Mouse (Mus musculus) erythroblast, adult 5-6 weeks (primary cell): ENCODE data around the gene Hk2. TPM values are rescaled to one million over a fixed set of nuclear protein-coding genes. Genes with fewer than 3 reads are reported as not detected.
"Not testable (repeated sequence)": the region's sequence is repeated elsewhere in the genome, so short reads cannot be mapped to it uniquely, and the experiment has no call there.

ENCODE experiments used
- ATAC-seq: replicated peaks from 2 replicates; pipeline ENCODE4 v1.8.0; 2016; ENCODE audit warnings: moderate number of reproducible peaks, mild to moderate bottlenecking, moderate TSS enrichment, inconsistent platforms; ENCODE audit not compliant: poor library complexity, low FRiP score, severe bottlenecking
- total RNA-seq, 2 experiments: library from RNA; stranded (forward) in 1 of 2; stranded (reverse) in 1 of 2; fragments of 150-400 nt in 1 of 2; fragments of 200-764, 138-1000 nt in 1 of 2; gene quantifications; 2 replicates each; pipeline versions ENCODE4 v1.2.3 to v1.2.4; 2015 to 2017; ENCODE audit warnings: low replicate concordance in 2 of 2

The Hk2 gene
- total RNA-seq, 2 experiments from 2014 or later, result 5.4 to 11.9 TPM

DNA sequence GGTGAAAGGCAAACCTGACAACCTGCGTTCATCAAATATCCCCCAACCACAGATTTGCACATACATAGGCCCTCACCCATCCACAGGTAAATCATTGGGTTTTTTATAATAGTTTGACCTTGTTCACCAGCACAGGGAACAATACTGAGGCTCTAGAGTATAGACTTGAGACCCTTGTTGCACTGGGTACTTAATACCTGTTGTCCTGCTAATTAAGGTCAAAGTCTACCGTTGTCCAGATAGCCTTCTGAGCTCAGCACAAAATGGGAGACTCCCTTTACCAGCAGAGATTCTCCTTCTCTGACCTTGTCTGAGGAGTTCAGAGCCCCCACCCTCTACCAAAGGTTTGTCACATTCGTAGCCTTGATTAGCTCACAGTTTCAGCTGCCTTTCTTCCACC, 70.5 kb downstream of the Hk2 start:
- no peak for ATAC-seq

GRCm38 (mm10) chr6:82702593-82703017, 71.6 kb downstream of the Hk2 start:
- ATAC-seq, result peak; percentile 87

- ATAC-seq, result no peak
These were observed 73.0 kb downstream of the Hk2 start for GRCm38 (mm10) chr6:82701296-82701695.

DNA sequence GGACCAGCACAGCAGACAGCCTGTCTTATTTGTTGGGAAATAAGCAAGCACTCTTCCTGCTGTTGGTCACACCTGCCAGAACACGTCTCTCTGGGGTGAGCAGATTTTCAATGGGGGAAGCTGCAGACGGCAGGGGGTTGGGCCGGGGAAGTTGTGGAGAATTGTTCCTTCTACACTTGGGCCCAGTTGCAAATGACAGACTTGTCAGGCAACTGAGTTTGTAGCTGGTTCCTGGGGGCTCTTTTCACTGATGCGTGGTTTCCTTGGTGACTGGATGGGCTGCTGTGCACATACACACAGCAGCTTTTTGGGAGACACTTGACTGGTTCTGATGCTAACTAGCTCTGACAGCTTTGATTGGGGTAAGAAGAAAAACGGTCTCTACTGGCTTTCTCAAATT, 74.4 kb downstream of the Hk2 start:
- ATAC-seq, result no peak

DNA sequence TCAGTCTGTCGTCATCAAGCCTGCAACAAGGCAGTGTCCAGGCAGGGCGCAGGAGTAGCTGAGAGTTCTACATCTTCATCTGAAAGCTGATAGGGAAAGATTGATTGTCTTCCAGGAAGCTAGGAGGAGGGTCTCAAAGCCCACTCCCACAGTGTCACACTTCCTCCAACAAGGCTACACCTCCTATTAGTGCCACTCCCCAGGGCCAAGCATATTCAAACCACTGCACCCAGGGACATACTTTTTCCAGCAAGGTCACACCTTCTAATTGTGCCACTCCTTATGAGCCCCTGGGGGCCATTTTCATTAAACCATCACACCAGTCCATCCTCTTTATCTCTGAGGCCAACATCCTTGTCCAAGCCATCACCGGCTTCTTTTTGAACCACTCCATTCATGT, 77.5 kb downstream of the Hk2 start:
- no peak for ATAC-seq

DNA sequence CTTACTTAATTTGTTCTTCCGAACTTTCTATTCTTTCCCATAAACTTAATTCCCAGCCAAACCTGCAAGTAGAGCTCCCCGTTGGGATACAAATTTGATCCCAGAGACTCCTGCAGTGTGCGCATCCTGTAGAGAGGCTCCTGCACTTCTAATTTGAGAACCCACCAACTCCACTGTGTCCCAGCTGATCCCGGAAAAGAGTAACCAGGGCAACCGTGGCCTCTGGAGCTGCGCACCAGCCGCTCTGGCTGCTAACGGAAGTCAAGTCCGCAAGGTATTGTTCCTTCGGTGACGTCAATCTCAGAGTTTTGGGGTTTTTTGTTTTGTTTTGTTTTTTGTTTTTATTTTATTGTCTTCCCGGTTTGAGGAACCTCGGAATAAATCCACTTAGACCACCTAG, 79.6 kb downstream of the Hk2 start:
- no peak for ATAC-seq

DNA sequence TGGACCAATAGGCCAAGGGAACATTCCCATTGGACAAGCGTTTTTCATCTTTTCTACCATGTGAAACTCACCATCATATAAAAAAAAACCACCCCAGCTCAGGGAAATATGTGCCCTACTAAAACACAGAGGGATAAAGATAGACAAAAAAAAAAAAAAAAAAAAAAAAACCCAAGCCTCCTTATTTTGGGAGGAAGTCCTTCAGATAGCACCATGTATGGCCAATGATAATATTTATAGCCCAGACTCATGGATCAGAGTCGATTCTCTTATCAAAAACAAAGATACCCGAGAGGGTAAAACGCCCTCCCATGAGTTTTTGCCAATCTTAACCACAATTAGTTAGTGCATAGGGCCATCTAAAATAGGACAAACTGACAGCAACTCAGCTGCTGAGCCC, 84.8 kb downstream of the Hk2 start:
- no peak for ATAC-seq

- not testable (repeated sequence) for ATAC-seq
These were observed 85.7 kb downstream of the Hk2 start for GRCm38 (mm10) chr6:82688586-82688985.

GRCm38 (mm10) chr6:82684136-82684535, 90.1 kb downstream of the Hk2 start:
- ATAC-seq, result no peak

GRCm38 (mm10) chr6:82679286-82679685, 95.0 kb downstream of the Hk2 start:
- not testable (repeated sequence) for ATAC-seq

DNA sequence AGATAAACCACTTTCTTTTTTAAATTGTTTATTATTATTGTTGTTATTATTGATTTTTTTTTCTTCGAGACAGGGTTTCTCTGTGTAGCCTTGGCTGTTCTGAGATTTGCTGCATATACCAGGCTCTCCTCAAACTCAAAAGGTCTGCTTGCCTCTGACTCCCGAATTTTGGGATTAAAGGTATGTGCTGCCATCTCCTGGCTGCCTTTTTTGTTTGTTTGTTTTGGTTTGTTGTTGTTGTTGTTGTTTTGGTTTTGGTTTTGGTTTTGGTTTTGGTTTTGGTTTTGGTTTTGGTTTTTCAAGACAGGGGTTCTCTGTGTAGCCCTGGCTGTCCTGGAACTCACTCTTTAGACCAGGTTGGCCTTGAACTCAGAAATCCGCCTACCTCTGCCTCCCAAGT, 96.6 kb downstream of the Hk2 start:
- ATAC-seq, result not testable (repeated sequence)

Other genes starting within 250 kb of the Hk2 start
- 13.8 and 21.9 TPM in 2 replicates for gene Pole4, start 69.1 kb downstream of the Hk2 start, total RNA-seq (2015; ENCODE audit: low replicate concordance)
- 12.8 and 21.9 TPM in 2 replicates for gene Pole4, start 69.1 kb downstream of the Hk2 start, total RNA-seq (2017; ENCODE audit: low replicate concordance)
- gene Sema4f, start 165.3 kb upstream of the Hk2 start, total RNA-seq (2015; ENCODE audit: low replicate concordance), result not detected in 2 replicates
- gene Sema4f, start 165.3 kb upstream of the Hk2 start, total RNA-seq (2017; ENCODE audit: low replicate concordance), result not detected in 2 replicates
- 2.7 and 25.6 TPM in 2 replicates for gene M1ap, start 172.4 kb upstream of the Hk2 start, total RNA-seq (2015; ENCODE audit: low replicate concordance)
- gene M1ap, start 172.4 kb upstream of the Hk2 start, total RNA-seq (2017; ENCODE audit: low replicate concordance), result 8.2 and 16.6 TPM in 2 replicates